Mouse (Mus musculus): ENCODE data around the gene Slc35c1.

Slc35c1 gene

GRCm38 (mm10) chr2:92474920-92475319 is 14.6 kb upstream of the Slc35c1 start:
- no peak for DNase-seq

DNA sequence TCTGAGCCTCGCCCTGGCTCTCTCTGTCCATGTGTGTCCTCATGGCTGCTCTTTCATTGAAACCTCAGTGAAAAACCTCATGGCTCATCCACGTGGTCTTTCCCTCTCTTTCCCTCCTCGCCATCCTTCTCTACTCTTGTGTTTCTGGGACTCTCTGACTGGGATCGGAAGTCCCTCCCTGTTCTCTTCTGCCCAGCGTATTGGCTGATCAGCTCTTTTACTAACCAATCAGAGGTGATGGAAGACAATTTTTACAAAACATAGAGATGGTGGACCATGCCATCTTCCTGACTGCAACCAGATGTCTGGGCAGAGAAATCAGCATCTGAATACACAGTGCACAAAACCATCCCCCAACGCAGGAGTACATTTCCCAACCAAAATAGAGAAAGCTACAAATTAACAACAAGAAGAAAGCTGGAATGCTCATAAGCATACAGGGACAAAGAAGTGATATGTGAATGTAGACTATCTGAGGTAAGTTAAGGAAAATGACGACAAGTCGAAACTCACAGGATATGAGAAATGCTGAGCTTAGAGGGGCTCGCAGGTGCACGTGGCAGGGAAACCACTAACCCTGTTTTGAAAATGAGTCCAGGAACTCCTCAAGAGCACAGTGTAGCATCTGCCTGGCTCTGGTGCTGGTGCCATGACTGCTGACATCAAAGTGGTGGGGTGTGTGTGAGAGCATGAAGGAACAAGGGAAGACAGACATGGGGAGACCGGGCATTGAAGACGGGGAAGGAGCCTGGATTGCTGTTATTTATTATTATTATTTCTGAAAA is 11.7 kb upstream of the Slc35c1 start:
- no peak for DNase-seq

- DNase-seq, result no peak
Observed at GRCm38 (mm10) chr2:92464690-92465089, 4.4 kb upstream of the Slc35c1 start.

GRCm38 (mm10) chr2:92461215-92461614 is 877 bp upstream of the Slc35c1 start:
- DNase-seq, result no peak

DNA sequence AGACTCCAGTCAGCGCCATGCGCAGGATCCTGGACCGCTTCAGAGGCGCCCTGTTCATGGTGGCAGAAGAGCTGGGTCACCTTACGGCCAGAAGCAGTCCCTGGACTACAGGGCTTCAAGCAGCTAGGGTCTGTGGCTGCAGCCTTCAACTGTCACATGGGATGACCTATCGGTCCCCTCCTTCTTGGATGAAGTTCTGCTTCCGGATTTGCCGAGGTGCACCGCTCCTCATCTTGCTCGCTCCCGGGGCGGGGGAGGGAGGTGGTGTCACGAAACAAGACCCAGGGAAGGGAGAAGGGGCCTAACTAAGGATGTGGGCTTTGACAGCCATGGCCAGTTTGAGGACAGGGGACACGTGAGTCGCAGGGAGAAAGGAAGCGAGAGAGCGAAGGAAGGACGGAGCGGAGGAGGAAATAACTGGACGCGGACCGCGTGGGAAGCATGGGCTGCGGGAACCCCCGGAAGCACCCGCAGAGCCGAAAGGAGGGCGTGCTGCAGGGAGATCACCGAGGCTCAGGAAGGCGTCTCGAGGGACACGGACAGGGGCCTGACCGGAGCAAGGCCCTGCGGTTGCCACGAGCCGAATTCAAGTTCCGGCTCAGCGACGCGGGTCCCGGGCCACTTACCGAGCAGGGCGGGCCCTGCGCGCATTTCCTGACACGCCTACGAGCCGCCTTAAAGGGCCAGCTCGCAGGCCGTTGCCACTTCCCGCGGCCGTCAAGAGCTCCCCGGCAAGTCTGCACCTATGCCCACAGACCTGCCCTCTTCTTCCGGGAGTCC is 1.0 kb downstream of the Slc35c1 start:
- peak; percentile 80 to 83 for DNase-seq

DNA sequence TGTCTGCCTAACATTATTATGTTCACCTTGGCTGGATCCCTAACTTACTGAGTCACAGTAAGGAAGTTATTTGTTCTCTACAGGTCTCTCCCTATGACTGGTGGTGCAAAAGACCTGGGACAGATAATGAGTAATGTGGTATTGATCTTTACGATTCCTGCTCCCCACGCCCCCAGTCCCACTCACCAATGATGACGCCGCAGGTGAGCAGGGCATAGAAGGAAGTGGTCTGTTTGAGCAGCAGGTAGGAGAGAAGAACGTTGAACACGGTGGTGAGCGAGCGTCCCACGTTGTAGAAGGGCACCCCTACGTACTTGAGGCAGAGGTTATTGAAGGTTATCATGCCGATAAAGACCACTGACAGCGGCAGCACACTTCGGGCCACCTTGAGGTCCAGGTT is 1.9 kb downstream of the Slc35c1 start:
- no peak for DNase-seq

GRCm38 (mm10) chr2:92456970-92457530 is 3.3 kb downstream of the Slc35c1 start:
- DNase-seq, result peak in 1 of 2 experiments; percentile 23

DNA sequence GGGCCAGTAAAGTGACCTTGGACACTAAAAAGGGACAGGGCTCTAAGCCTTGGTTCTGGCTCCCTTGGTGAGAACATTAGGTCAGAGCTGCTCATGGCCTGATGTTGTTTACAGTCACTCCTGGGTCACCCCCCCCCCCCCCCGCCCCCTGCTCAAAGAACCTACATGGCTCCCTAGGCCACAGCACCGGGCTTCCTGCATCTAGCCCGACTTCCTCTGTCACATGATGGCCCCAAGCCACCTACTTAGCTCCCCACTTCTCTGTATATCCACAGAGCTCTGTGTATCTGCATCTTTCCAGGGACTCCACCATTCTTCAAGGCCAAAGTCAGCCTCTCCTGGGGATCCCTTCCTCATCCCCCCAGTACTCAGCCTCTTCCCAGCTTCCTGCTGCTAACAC is 4.6 kb downstream of the Slc35c1 start:
- no peak for DNase-seq

DNA sequence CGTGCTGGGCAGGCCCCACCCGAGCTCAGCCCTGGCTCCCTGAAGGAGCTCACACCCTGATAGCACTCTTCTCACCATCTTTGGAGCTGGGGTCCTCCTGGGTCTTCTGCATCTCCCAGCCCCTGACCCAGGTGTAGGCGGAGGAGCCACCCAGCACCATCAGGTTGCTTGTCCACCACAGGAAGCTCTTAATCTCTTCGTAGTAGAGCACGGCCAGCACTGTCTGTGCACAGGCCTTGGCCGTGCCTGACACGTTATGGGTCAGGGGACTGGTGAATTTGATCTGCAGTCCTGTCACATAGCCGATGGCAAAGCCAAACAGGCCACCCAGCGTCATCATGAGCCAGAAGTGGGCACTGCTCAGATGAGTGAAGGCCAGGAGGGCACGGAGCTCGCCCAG is 6.2 kb downstream of the Slc35c1 start:
- DNase-seq, result no peak

DNA sequence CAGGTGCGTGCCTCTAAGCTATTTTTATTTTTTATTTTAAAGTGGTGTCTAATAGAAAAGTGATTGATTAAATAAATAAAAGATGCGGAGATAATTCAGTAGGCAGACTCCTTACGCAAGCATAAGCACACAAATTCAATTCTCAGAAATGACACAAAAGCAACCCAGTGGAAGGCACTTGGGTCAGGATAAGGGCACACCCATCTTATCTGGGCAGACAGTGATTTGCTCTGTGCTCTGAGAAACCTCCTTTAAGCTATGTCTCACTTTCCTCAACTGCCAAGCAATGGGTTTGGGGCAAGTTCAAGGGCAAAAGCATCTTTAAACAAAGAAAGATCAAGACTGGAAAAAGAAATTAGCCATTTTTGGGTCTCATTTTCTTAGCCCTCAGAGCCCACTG is 9.2 kb downstream of the Slc35c1 start:
- no peak for DNase-seq

- DNase-seq, result no peak
Observed at GRCm38 (mm10) chr2:92447121-92447740, 13.1 kb downstream of the Slc35c1 start.

DNA sequence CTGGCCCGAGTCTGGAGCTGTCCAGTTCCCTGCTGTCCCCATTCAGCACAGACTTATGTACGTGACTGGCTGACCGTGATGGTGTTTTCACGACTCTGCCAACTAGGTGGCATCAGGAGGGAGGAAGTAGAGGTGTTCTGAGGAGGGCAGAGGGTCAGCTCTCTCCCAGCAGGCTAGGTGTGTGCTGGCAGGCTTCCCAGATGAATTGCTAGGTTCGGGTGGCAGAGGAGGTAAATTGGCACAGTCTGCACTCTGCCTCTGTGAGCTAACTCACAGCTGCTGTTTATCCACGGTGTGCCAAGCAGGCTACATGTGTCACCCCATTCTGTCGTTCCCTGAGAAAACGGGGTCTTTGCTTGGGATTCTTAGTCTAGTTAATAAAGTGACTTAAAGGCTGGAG is 13.7 kb downstream of the Slc35c1 start:
- no peak for DNase-seq

GRCm38 (mm10) chr2:92445890-92446289 is 14.4 kb downstream of the Slc35c1 start:
- no peak for DNase-seq

- DNase-seq, result no peak
Observed at GRCm38 (mm10) chr2:92444376-92444775, 16.0 kb downstream of the Slc35c1 start.

GRCm38 (mm10) chr2:92443313-92443712 is 17.0 kb downstream of the Slc35c1 start:
- DNase-seq, result no peak

DNA sequence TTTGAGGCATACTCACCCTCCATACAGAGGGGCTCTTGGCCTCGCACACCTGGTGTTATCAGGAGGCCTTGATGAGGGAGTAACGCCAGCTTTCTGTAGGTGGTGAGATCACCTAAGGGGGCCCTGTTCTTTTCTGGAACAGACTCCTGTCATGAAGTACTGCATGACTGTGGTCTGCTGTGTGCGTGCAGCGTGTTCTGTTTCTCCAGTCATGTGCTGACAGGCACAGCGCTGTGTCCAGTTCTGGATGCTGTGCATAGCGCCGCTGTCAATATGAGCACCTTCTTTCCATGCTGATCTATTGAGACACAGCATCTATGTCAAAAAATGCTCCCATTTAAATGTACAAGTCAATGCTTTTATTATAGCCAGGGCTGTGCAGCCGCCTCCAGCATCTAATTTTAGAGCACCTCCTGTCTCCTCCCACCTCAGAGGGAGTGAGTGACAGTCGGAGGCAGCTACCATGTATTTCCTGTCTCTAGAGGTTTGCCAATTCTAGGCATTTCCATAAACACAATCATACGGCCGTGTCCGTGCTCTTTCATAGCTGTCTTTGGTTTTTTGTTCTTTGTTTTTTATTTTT is 17.8 kb downstream of the Slc35c1 start:
- DNase-seq, result peak in 1 of 2 experiments; percentile 18

DNA sequence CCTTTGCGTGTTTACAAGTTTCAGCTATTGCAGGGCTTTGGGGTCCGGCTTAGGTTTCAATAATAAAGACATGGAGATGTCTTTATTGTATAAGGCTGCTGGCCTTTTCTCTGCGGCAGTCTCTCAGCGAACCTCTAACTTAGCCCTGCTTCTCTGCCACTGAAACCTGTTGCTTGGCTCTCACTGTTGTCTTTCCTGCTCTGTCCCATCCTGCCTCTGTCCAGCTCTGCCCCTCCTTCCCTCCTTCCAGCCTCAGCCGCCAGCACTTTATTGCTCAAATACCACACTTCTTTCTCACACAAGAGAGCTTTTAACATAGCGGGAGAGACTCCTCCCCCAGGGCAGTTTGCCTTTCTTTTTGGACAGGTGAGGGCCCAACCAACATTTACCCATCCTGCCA is 19.9 kb downstream of the Slc35c1 start:
- no peak for DNase-seq

- DNase-seq, result no peak
Observed at GRCm38 (mm10) chr2:92438567-92438966, 21.8 kb downstream of the Slc35c1 start.

DNA sequence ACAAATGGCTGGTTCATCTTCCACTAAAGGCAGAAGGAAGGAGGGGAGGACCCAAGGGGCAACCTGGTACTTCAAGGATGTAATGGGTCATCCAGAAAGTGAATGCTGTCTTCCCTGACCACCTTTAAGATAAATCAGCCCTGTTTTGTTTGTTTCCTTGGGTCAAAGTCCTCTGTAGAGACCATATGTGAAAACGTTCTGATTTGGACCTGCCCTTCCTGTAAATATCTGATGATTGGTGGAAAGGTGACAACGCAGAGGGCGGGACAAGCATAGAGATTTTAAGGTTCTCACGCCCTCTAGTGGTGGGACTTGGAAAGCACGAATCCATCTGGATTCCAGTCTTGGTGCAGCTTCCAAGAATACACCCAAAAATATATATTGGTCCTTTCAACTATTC is 22.5 kb downstream of the Slc35c1 start:
- peak; percentile 85 to 95 for DNase-seq

DNA sequence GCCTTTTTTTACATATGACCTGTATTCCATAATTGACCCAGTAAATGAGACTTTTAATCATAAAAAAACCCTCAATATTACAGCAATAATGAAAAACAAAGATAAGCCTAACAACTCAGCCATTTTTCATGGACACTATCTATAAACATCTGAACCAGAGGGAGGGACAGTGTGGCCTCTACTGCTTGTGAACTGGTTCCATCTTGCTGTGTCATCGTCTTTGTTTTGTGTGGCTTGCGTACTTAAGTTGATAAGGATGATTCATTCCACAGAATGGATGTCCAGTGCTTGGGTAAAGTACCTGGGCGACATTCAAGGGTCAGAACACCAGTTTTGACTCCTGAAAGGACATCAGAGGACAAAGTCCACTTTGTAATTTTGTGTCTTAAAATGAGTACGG is 23.0 kb downstream of the Slc35c1 start:
- no peak for DNase-seq

DNA sequence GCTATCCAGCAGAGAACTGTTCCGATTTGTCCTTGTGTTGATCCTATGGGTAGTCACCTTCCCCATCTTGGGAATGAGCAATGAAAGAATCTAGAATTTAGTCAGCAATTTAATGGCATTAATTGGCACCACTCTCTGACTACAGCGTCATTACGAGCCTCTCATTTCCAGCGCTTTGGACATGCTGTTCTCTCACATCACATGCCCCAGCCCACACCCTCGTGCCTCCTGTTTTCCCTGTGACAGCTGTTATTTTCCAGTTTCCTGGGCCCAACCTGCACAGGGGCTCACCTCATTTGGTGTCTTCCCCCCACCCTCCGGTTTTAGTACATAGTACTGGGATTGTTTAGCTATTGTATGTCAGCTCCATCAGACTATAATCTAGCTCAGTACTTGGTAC is 25.3 kb downstream of the Slc35c1 start:
- DNase-seq, result no peak

- DNase-seq, result no peak
Observed at GRCm38 (mm10) chr2:92434375-92434745, 26.0 kb downstream of the Slc35c1 start.
